Comparison of ENCODE assay signal across 15 mouse cellular contexts in genomic region chr9:61509091-61509490, GRCm38 (mm10).
A peak's percentile ranks its signal among the peaks of the same experiment; 100 is the strongest.
DNase-seq lines count a peak whose midpoint lies in the region; ATAC-seq and TF ChIP-seq lines count a peak whose summit lies in the region.
"Had no signal": no experiment of that assay in that cellular context is flagged by ENCODE, and none has a peak within 500 bp of the region (broad histone marks: within the 10 kb centered on the region; RNA-seq: fewer than 3 reads in every experiment).

No protein-coding gene starts in this region.

- DNase-seq in embryonic facial prominence, embryonic 10.5 days (ENCODE audit: low spot score) = no peak
- peak; percentile 25 for DNase-seq in hindbrain, postnatal 0 days (ENCODE audit: low spot score)
- DNase-seq in hindbrain, embryonic 14.5 days (ENCODE audit: low spot score) = no peak
- DNase-seq in adipocyte (ENCODE audit: low spot score) = peak; percentile 64
- DNase-seq in layer of hippocampus, adult 9-10 months (ENCODE audit: low spot score) = no peak
- DNase-seq: B cell, adult 2 months; cerebellum, postnatal 36 days; heart, postnatal 14 days; kidney, adult 11 months had no signal

- 72% methylated on average over 5 of the region's 5 CpGs for WGBS in embryonic facial prominence, embryonic 13.5 days
- 81% methylated on average over 5 of the region's 5 CpGs for WGBS in embryonic facial prominence, embryonic 10.5 days
- 53% methylated on average over 5 of the region's 5 CpGs for WGBS in hindbrain, postnatal 0 days
- WGBS in hindbrain, embryonic 14.5 days = 63% methylated on average over 5 of the region's 5 CpGs
- 78% methylated on average over 5 of the region's 5 CpGs for WGBS in midbrain, embryonic 13.5 days

- no peak overlapping the region for H3K9ac ChIP-seq in embryonic facial prominence, embryonic 13.5 days
- H3K9ac ChIP-seq in hindbrain, postnatal 0 days (replicated peaks; ENCODE audit: low read length) = no peak overlapping the region
- H3K9ac ChIP-seq in hindbrain, embryonic 14.5 days = no peak overlapping the region
- no peak overlapping the region for H3K9ac ChIP-seq in midbrain, embryonic 13.5 days (replicated peaks)
- H3K9ac ChIP-seq: heart, embryonic 12.5 days; limb, embryonic 15.5 days; liver, embryonic 15.5 days had no signal

- peak overlapping the region; percentile 46; the same call in 1 of the 2 replicates for H3K4me2 ChIP-seq in embryonic facial prominence, embryonic 13.5 days
- H3K4me2 ChIP-seq in hindbrain, postnatal 0 days (ENCODE audit: low read depth, low read length) = no peak overlapping the region
- H3K4me2 ChIP-seq in hindbrain, embryonic 14.5 days (replicated peaks) = no peak overlapping the region
- no peak overlapping the region for H3K4me2 ChIP-seq in midbrain, embryonic 13.5 days (replicated peaks)
- H3K4me2 ChIP-seq: liver, embryonic 15.5 days had no signal

- H3K4me1 ChIP-seq in embryonic facial prominence, embryonic 13.5 days = peaks cover 22% of the 10 kb centered on the region
- peaks cover 25% of the 10 kb centered on the region for H3K4me1 ChIP-seq in embryonic facial prominence, embryonic 10.5 days
- peaks cover 11% of the 10 kb centered on the region; the same call in 1 of the 2 replicates for H3K4me1 ChIP-seq in hindbrain, postnatal 0 days (ENCODE audit: insufficient read depth, low read length)
- peaks cover 25% of the 10 kb centered on the region for H3K4me1 ChIP-seq in hindbrain, embryonic 14.5 days (replicated peaks; ENCODE audit: control insufficient read depth, insufficient read depth, low read length)
- peaks cover 31% of the 10 kb centered on the region for H3K4me1 ChIP-seq in midbrain, embryonic 13.5 days (replicated peaks)
- H3K4me1 ChIP-seq: liver, embryonic 15.5 days had no signal

- H3K27me3 ChIP-seq in embryonic facial prominence, embryonic 13.5 days = peaks cover 32% of the 10 kb centered on the region
- H3K27me3 ChIP-seq in embryonic facial prominence, embryonic 10.5 days (replicated peaks; ENCODE audit: low read depth, poor library complexity, severe bottlenecking) = peaks cover 52% of the 10 kb centered on the region
- 0 out of 2 replicates have a peak, but pooled peaks cover 9% of the 10 kb centered on the region for H3K27me3 ChIP-seq in hindbrain, postnatal 0 days (ENCODE audit: insufficient read depth, low read length)
- H3K27me3 ChIP-seq in hindbrain, embryonic 14.5 days (ENCODE audit: control insufficient read depth, insufficient read depth, low read length) = no peaks in the 10 kb centered on the region
- peaks cover 31% of the 10 kb centered on the region for H3K27me3 ChIP-seq in midbrain, embryonic 13.5 days

- H3K9me3 ChIP-seq in embryonic facial prominence, embryonic 13.5 days = no peaks in the 10 kb centered on the region
- H3K9me3 ChIP-seq in embryonic facial prominence, embryonic 10.5 days = no peaks in the 10 kb centered on the region
- H3K9me3 ChIP-seq in hindbrain, postnatal 0 days (ENCODE audit: low read length) = no peaks in the 10 kb centered on the region
- H3K9me3 ChIP-seq in hindbrain, embryonic 14.5 days (ENCODE audit: control insufficient read depth, low read length) = no peaks in the 10 kb centered on the region
- H3K9me3 ChIP-seq in midbrain, embryonic 13.5 days = no peaks in the 10 kb centered on the region
- H3K9me3 ChIP-seq: heart, embryonic 12.5 days; limb, embryonic 15.5 days; liver, embryonic 15.5 days had no signal

- no peak overlapping the region for H3K4me3 ChIP-seq in embryonic facial prominence, embryonic 13.5 days
- H3K4me3 ChIP-seq in embryonic facial prominence, embryonic 10.5 days = no peak overlapping the region
- no peak overlapping the region for H3K4me3 ChIP-seq in hindbrain, postnatal 0 days (ENCODE audit: low read length)
- H3K4me3 ChIP-seq in hindbrain, embryonic 14.5 days (replicated peaks; ENCODE audit: low read length) = no peak overlapping the region
- H3K4me3 ChIP-seq in midbrain, embryonic 13.5 days (replicated peaks) = no peak overlapping the region
- H3K4me3 ChIP-seq: heart, embryonic 12.5 days; limb, embryonic 15.5 days; liver, embryonic 15.5 days had no signal

- no peak for ATAC-seq in embryonic facial prominence, embryonic 13.5 days (ENCODE audit: insufficient number of reproducible peaks, insufficient read depth, low FRiP score, low TSS enrichment, low read depth)
- ATAC-seq in hindbrain, postnatal 0 days = no peak
- no peak for ATAC-seq in hindbrain, embryonic 14.5 days (ENCODE audit: low FRiP score)
- ATAC-seq in midbrain, embryonic 13.5 days = no peak

- no peaks in the 10 kb centered on the region for H3K36me3 ChIP-seq in embryonic facial prominence, embryonic 13.5 days
- no peaks in the 10 kb centered on the region for H3K36me3 ChIP-seq in embryonic facial prominence, embryonic 10.5 days (replicated peaks)
- H3K36me3 ChIP-seq in hindbrain, postnatal 0 days (ENCODE audit: insufficient read depth, low read length) = no peaks in the 10 kb centered on the region
- H3K36me3 ChIP-seq in hindbrain, embryonic 14.5 days (replicated peaks; ENCODE audit: control insufficient read depth, insufficient read depth) = no peaks in the 10 kb centered on the region
- no peaks in the 10 kb centered on the region for H3K36me3 ChIP-seq in midbrain, embryonic 13.5 days
- H3K36me3 ChIP-seq: heart, embryonic 12.5 days; limb, embryonic 15.5 days; liver, embryonic 15.5 days had no signal

- no peak for TF ChIP-seq CTCF in hindbrain, postnatal 0 days (IDR thresholded peaks at IDR 0.05; ENCODE audit: low read depth)

- H3K27ac ChIP-seq in embryonic facial prominence, embryonic 13.5 days = no peak overlapping the region
- no peak overlapping the region for H3K27ac ChIP-seq in embryonic facial prominence, embryonic 10.5 days (replicated peaks)
- H3K27ac ChIP-seq in hindbrain, postnatal 0 days = no peak overlapping the region
- H3K27ac ChIP-seq in hindbrain, embryonic 14.5 days = no peak overlapping the region
- H3K27ac ChIP-seq in midbrain, embryonic 13.5 days = peak overlapping the region; percentile 11; the same call in 1 of the 2 replicates
- H3K27ac ChIP-seq: liver, embryonic 15.5 days; stomach, postnatal 0 days had no signal

Comparison
In these comparisons a context has a peak if more than half of its experiments do, and no peak if none do; other contexts are left out.
1. DNase-seq: peak in hindbrain, postnatal 0 days (single experiment) and adipocyte (single experiment); none in embryonic facial prominence, embryonic 10.5 days (single experiment), hindbrain, embryonic 14.5 days (single experiment) and layer of hippocampus, adult 9-10 months (single experiment).